Mouse (Mus musculus) heart, embryonic 14.5 days (tissue): ENCODE data around the gene Shoc2. TPM values are rescaled to one million over a fixed set of nuclear protein-coding genes. Genes with fewer than 3 reads are reported as not detected.
A peak's percentile ranks its signal among the peaks of the same experiment; 100 is the strongest.

Experiments
- ATAC-seq: fragments of 200-750 bp; cut with Nextera tagmentation; 2 replicates; pipeline ENCODE4 v1.8.0; 2017; ENCODE audit warnings: low read depth, moderate TSS enrichment; ENCODE audit not compliant: insufficient number of reproducible peaks, insufficient read depth, low FRiP score
- H3K27ac ChIP-seq, 2 experiments: fragments of 200-500 bp in 1 of 2; fragments of 300-500 bp in 1 of 2; sonication (generic) in 1 of 2; replicated peaks in 1 of 2; 2 replicates each; pipeline ENCODE4 v1.5.1; 2012 to 2014; ENCODE audit warnings: low read depth in 2 of 2, low read length in 2 of 2, control low read depth in 1 of 2, mild to moderate bottlenecking in 1 of 2, mixed read lengths in 1 of 2; ENCODE audit not compliant: control insufficient read depth in 1 of 2, insufficient read depth in 1 of 2
- H3K27me3 ChIP-seq: fragments of 300-500 bp; sonication (generic); 2 replicates; pipeline ENCODE4 v1.6.1; 2014; ENCODE audit warnings: mild to moderate bottlenecking, low read length, control low read depth; ENCODE audit not compliant: control insufficient read depth, insufficient read depth
- H3K36me3 ChIP-seq: fragments of 300-500 bp; sonication (generic); 2 replicates; pipeline ENCODE4 v1.6.1; 2014; ENCODE audit warnings: mild to moderate bottlenecking, control low read depth, low read length, mixed read lengths; ENCODE audit not compliant: control insufficient read depth, insufficient read depth
- H3K4me1 ChIP-seq, 2 experiments: fragments of 200-500 bp in 1 of 2; fragments of 300-500 bp in 1 of 2; sonication (generic) in 1 of 2; 2 replicates each; pipeline ENCODE4 v1.6.1; 2012 to 2014; ENCODE audit warnings: low read length in 2 of 2, control low read depth in 1 of 2, mixed read lengths in 1 of 2; ENCODE audit not compliant: control insufficient read depth in 2 of 2, insufficient read depth in 2 of 2
- H3K4me2 ChIP-seq: fragments of 300-500 bp; sonication (generic); 2 replicates; pipeline ENCODE4 v1.6.1; 2014; ENCODE audit warnings: mild to moderate bottlenecking, low read length
- H3K4me3 ChIP-seq, 2 experiments: fragments of 200-500 bp in 1 of 2; fragments of 300-500 bp in 1 of 2; sonication (generic) in 1 of 2; 2 replicates each; pipeline ENCODE4 v1.5.1; 2012 to 2014; ENCODE audit warnings: low read length in 2 of 2, mild to moderate bottlenecking in 2 of 2, control low read depth in 1 of 2, low read depth in 1 of 2, moderate library complexity in 1 of 2; ENCODE audit not compliant: control insufficient read depth in 1 of 2, insufficient read depth in 1 of 2
- H3K9ac ChIP-seq: fragments of 300-500 bp; sonication (generic); 2 replicates; pipeline ENCODE4 v1.6.1; 2014; ENCODE audit warnings: mild to moderate bottlenecking, low read length
- H3K9me3 ChIP-seq: fragments of 300-500 bp; sonication (generic); 2 replicates; pipeline ENCODE4 v1.6.1; 2016; ENCODE audit warnings: low read length, control low read depth; ENCODE audit not compliant: control insufficient read depth
- WGBS: fragments of 180-500 bp; shearing (Covaris S2); extraction: QIAGEN DNeasy Blood & Tissue Kit; methylation state at CpG from one replicate; pipeline ENCODE4 v1.1.7; 2014; 5-methylcytosine and 5-hydroxymethylcytosine counted together
- polyA plus RNA-seq: library from polyadenylated mRNA; unstranded; fragments of >200 nt; fragmentation: Nextera tagmentation; extraction: Ambion mirVana; gene quantifications from 2 replicates; pipeline ENCODE4 v1.2.1, GENCODE M21; 2014

The Shoc2 gene
- polyA plus RNA-seq, 1 experiment from 2014 or later = 41.8 TPM

GRCm38 (mm10) chr19:53939467-53939866 lies 4.6 kb upstream of the Shoc2 start:
- Histone ChIP-seq H3K4me3 (no peak overlapping the region), H3K27ac (no peak overlapping the region), H3K9ac (no peak overlapping the region), H3K9me3 (no peaks in the 10 kb centered on the region), H3K4me2 (no peak overlapping the region), H3K36me3 (peaks cover 20% of the 10 kb centered on the region; the same call in 1 of the 2 replicates), H3K4me1 (peaks cover 2 to 12% of the 10 kb centered on the region in 2 experiments; a peak in 3 of 4 replicates), H3K27me3 (no peaks in the 10 kb centered on the region)
- no peak for ATAC-seq
- 31% methylated on average over 4 of the region's 4 CpGs for WGBS

- 71% methylated on average over 4 of the region's 4 CpGs for WGBS
- Histone ChIP-seq H3K4me1 (peaks cover 2 to 15% of the 10 kb centered on the region in 2 experiments; a peak in 3 of 4 replicates), H3K9me3 (no peaks in the 10 kb centered on the region), H3K27ac (no peak overlapping the region), H3K9ac (no peak overlapping the region), H3K27me3 (no peaks in the 10 kb centered on the region), H3K4me2 (no peak overlapping the region), H3K4me3 (no peak overlapping the region), H3K36me3 (peaks cover 18% of the 10 kb centered on the region; the same call in 1 of the 2 replicates)
- ATAC-seq = no peak
Measured at GRCm38 (mm10) chr19:53941139-53941538, 3.0 kb upstream of the Shoc2 start.

GRCm38 (mm10) chr19:53942342-53942741 lies 1.8 kb upstream of the Shoc2 start:
- Histone ChIP-seq H3K36me3 (0 out of 2 replicates have a peak, but pooled peaks cover 12% of the 10 kb centered on the region), H3K27ac (no peak overlapping the region), H3K4me1 (peaks cover 3 to 22% of the 10 kb centered on the region in 2 experiments; a peak in 3 of 4 replicates), H3K4me2 (no peak overlapping the region), H3K27me3 (no peaks in the 10 kb centered on the region), H3K9me3 (no peaks in the 10 kb centered on the region), H3K4me3 (no peak overlapping the region), H3K9ac (no peak overlapping the region; the same call in 1 of the 2 replicates)
- no peak for ATAC-seq
- 93% methylated on average over 2 of the region's 2 CpGs for WGBS

GRCm38 (mm10) chr19:53944786-53945169 lies 672 bp downstream of the Shoc2 start:
- H3K27ac ChIP-seq = peak overlapping the region; percentile 67 to 98
- ATAC-seq = no peak; the same call in 1 of the 2 replicates

GRCm38 (mm10) chr19:53945171-53946042 lies 1.3 kb downstream of the Shoc2 start:
- no peaks in the 10 kb centered on the region for H3K27me3 ChIP-seq
- peak overlapping the region; percentile 59 to 93 for H3K4me3 ChIP-seq
- ATAC-seq = peak; percentile 7
- H3K9me3 ChIP-seq = no peaks in the 10 kb centered on the region
- no peaks in the 10 kb centered on the region for H3K36me3 ChIP-seq
- H3K4me1 ChIP-seq = peaks cover 4 to 23% of the 10 kb centered on the region in 2 experiments; a peak in 3 of 4 replicates
- H3K27ac ChIP-seq = peak overlapping the region; percentile 86 to 98
- 1% methylated on average over 46 of the region's 69 CpGs for WGBS
- H3K4me2 ChIP-seq = peak overlapping the region; percentile 67
- H3K9ac ChIP-seq = peak overlapping the region; percentile 98

More at GRCm38 (mm10) chr19:53944786-53945169, 672 bp downstream of the Shoc2 start:
- Histone ChIP-seq H3K4me2 (peak overlapping the region; percentile 67), H3K4me3 (peak overlapping the region; percentile 59 to 93), H3K27me3 (no peaks in the 10 kb centered on the region), H3K9me3 (no peaks in the 10 kb centered on the region), H3K4me1 (peaks cover 4 to 21% of the 10 kb centered on the region in 2 experiments; a peak in 3 of 4 replicates), H3K9ac (peak overlapping the region; percentile 98), H3K36me3 (no peaks in the 10 kb centered on the region)
- 0% methylated on average over 34 of the region's 47 CpGs for WGBS

- no peak for ATAC-seq
- no peak overlapping the region for H3K4me3 ChIP-seq
- no peaks in the 10 kb centered on the region for H3K27me3 ChIP-seq
- 92% methylated on average over 2 of the region's 2 CpGs for WGBS
- no peaks in the 10 kb centered on the region for H3K36me3 ChIP-seq
- H3K9ac ChIP-seq = no peak overlapping the region
- H3K27ac ChIP-seq = no peak overlapping the region
- H3K4me2 ChIP-seq = no peak overlapping the region
- H3K4me1 ChIP-seq = no peaks in the 10 kb centered on the region
- H3K9me3 ChIP-seq = no peaks in the 10 kb centered on the region
Measured at GRCm38 (mm10) chr19:53957513-53957912, 13.4 kb downstream of the Shoc2 start.

- Histone ChIP-seq H3K36me3 (no peaks in the 10 kb centered on the region; the same call in 1 of the 2 replicates), H3K9me3 (no peaks in the 10 kb centered on the region), H3K27ac (no peak overlapping the region), H3K27me3 (no peaks in the 10 kb centered on the region), H3K4me1 (no peaks in the 10 kb centered on the region), H3K9ac (no peak overlapping the region), H3K4me2 (no peak overlapping the region), H3K4me3 (no peak overlapping the region)
- WGBS = 89% methylated on average over 4 of the region's 4 CpGs
- ATAC-seq = no peak
Measured at GRCm38 (mm10) chr19:53962511-53962910, 18.4 kb downstream of the Shoc2 start.
